Mouse (Mus musculus): Measurements from ENCODE around the gene Bcar3.
"Not testable (repeated sequence)": the region's sequence is repeated elsewhere in the genome, so short reads cannot be mapped to it uniquely, and the experiment has no call there.

The Bcar3 gene

DNA sequence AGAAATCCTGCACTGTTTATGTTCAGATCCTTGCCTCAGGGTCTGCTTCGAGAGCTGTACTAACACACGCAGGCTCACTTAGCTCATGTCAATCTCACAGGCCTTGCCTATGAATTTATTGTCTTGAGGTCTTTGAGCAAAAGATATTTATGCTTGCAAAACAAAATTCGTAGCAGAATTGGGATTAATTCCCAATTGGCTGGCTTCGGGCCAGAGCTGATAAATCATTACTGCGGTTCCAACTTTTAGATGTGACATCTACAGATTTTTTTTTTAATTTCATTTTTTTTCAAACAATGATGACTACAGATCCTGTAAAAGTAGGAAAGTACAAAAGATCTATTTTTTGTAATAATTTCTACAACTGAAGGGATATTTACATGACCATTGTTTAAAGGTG lies 86.8 kb downstream of the Bcar3 start:
- no peak for DNase-seq (ENCODE audit: low read depth, low spot score)

- DNase-seq (ENCODE audit: low read depth, low spot score) = peak; percentile 32
Measured at GRCm38 (mm10) chr3:122381591-122381990, 87.7 kb downstream of the Bcar3 start.

- no peak for DNase-seq (ENCODE audit: low read depth, low spot score)
Measured at GRCm38 (mm10) chr3:122386444-122386843, 92.5 kb downstream of the Bcar3 start.

DNA sequence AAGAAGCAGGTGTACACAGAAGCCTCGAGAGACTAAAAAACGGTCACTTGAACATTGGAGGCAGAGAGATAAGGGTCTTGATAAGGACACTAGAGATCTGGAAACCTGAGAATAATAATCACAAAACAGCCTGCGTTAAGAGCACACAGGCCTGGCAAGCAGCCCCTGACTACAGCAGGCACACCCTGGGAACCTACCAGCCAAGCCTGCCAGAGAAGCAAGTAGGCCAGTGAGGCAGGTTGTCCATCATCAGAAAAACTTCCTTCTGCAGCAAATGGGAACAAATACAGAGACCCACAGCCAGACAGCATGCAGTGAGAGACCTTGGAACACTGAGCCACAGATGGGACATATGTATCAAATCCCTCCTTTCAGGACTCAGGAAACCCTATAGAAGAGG lies 93.8 kb downstream of the Bcar3 start:
- DNase-seq (ENCODE audit: low read depth, low spot score) = no peak

- DNase-seq (ENCODE audit: low read depth, low spot score) = no peak
Measured at GRCm38 (mm10) chr3:122389972-122390371, 96.0 kb downstream of the Bcar3 start.

GRCm38 (mm10) chr3:122391098-122391497 lies 97.2 kb downstream of the Bcar3 start:
- DNase-seq (ENCODE audit: low read depth, low spot score) = no peak

DNA sequence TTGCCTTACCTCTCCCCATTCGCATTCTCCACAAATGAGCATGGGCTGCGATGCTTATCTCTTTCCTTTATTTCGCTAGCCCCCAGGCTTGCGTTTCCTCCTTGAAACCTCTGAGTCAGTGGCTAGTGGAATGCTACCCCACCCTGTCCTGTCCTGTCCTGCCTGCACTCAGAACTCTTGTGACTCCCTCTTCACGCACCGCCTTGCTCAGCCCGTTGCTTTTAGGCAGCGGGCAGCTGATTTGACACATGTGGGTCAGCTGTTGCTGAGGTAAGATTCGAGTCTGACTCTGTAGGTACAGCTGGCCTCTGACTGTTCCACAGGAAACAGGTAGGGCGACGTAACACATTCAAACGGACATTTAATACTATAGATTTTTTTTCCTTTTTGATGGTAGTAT lies 97.9 kb downstream of the Bcar3 start:
- DNase-seq (ENCODE audit: low read depth, low spot score) = peak; percentile 68

DNA sequence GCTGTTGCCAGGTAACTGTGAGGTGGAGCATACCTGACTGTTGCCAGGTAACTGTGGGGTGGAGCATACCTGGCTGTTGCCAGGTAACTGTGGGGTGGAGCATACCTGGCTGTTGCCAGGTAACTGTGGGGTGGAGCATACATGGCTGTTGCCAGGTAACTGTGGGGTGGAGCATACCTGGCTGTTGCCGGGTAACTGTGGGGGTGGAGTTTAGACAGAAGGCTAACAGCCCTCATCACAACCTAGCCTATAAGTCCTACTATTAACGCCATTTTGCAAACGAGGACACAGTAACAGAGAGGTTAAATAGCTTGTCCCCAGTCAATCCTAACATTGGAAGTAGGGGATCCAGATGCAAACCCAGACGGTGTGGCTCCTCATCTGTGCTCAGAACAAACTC lies 99.5 kb downstream of the Bcar3 start:
- DNase-seq (ENCODE audit: low read depth, low spot score) = not testable (repeated sequence)

- DNase-seq (ENCODE audit: low read depth, low spot score) = peak; percentile 86
Measured at GRCm38 (mm10) chr3:122393836-122394374, 100.0 kb downstream of the Bcar3 start.

DNA sequence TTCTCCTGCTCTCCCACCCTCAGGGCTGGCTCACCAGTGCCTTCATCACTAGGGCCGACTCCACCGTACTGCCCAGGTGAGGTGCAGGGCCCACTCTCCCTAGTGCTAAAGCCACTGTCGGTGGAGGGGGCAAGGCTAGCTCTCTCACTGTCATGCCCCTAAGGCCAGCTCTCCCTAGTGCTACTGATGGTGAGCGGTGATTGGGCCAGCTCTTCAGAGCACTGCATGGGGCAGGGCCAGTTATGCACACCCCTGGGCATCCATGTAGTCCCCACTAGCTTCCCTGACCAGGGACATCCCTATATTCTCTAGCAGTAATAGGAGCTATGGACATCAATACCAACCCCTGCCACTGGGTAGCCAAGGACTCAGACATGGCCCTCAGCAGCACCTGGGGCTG lies 103.0 kb downstream of the Bcar3 start:
- no peak for DNase-seq (ENCODE audit: low read depth, low spot score)

GRCm38 (mm10) chr3:122397401-122397800 lies 103.5 kb downstream of the Bcar3 start:
- DNase-seq (ENCODE audit: low read depth, low spot score) = no peak

GRCm38 (mm10) chr3:122401011-122401410 lies 107.1 kb downstream of the Bcar3 start:
- no peak for DNase-seq (ENCODE audit: low read depth, low spot score)

- no peak for DNase-seq (ENCODE audit: low read depth, low spot score)
Measured at GRCm38 (mm10) chr3:122402143-122402542, 108.2 kb downstream of the Bcar3 start.

GRCm38 (mm10) chr3:122403860-122404557 lies 110.1 kb downstream of the Bcar3 start:
- no peak for DNase-seq (ENCODE audit: low read depth, low spot score)

- no peak for DNase-seq (ENCODE audit: low read depth, low spot score)
Measured at GRCm38 (mm10) chr3:122405203-122405956, 111.4 kb downstream of the Bcar3 start.

DNA sequence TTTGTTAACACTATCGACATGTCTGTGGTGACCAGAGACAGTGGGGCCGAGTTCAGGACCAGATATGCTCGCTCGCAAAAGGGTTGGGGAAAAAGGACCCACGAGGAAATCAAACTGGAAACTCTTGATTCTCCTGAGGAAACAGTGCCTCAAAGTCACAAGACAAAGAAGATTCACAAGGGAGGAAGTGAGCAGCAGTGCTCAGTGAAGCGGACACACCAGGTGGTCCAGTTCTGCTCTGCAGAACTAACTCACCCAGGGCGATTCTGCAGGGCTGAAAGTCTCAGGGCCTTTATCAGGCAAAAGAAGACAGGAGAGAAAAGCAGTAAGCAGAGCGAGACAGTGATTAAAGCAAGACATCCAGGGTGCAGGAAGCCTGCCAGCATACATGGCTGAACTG lies 112.5 kb downstream of the Bcar3 start:
- no peak for DNase-seq (ENCODE audit: low read depth, low spot score)

- no peak for DNase-seq (ENCODE audit: low read depth, low spot score)
Measured at GRCm38 (mm10) chr3:122407757-122408156, 113.8 kb downstream of the Bcar3 start.

DNA sequence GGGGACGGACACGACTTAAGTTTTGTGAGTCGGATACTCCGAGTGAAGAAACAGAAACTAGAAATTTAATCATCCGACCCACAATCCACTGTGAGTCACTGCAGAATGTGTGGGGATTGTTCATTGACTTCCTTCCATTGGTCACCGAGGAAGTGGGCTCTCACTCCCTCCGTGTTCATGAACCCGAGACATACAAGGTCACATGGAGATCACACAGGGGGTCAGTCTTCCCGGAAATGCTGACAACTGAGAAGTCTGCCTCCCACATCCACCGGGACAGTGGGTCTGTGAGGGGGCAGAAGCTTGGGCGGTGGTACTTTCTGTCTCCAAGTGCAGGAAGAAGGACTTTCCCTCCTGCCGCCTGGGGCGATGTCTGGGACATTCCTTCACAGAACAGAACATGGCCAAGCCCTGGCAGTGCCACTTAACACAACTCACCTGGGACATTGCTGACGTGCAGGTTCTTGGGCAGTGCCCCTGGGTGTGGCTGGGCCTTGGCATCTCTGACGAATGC lies 114.9 kb downstream of the Bcar3 start:
- no peak for DNase-seq (ENCODE audit: low read depth, low spot score)

DNA sequence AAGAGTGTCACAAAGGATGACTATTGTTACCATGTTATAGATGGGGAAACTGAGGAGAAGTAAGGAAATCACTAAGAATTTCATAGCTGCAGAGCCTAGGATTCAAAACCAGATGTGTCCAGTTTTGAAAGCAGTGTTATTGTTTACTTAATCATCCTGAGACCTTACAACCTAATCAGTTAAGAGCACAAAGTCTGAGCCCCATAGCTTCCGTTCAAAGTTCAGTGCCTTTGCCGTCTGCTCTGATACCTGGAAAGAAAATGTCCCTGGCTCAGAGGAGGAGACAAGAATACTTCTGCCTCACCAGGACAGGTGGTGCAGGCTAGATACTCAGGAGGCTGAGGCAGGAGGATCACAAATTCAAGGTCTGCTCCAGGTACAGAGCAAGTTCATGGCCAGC lies 117.7 kb downstream of the Bcar3 start:
- no peak for DNase-seq (ENCODE audit: low read depth, low spot score)

DNA sequence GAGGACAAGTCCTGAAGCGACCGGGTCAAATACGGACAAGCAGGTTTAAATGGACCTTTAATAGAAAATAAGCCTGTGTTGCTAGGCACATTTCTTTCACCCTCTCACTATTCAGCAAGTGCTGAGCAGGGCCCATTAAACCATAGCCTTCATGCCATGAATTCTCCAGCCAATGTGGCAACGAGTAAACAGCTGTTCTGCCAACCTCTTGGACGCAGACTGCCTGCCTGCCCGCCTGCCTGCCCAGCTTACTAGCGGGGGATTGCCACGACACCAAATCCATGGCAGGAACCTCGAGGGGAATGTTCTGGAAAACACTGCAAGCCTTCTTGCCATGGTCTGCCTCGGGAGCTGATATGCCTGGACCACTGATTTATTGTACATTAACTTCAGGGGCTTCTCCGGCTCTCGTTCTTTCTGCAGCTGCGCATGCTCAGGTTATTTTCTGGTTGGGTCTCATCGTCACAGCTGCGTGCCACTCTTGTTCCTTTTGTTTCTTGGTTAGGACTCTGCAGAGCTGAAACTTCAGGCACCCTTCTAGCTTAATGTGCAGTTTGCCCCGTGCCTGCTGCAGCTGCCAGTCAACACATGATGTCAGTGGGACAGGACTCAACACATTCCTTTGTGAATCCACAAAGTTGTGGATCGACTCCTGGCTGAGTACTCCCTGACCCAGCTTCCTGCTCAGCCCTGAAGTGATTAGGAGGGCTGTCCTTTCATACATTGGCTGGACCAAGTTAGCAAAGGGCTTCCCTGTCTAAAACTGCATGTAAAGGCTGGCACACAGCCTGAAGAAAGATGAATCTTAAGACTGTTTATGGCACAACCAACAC lies 120.0 kb downstream of the Bcar3 start:
- DNase-seq (ENCODE audit: low read depth, low spot score) = peak; percentile 61

DNA sequence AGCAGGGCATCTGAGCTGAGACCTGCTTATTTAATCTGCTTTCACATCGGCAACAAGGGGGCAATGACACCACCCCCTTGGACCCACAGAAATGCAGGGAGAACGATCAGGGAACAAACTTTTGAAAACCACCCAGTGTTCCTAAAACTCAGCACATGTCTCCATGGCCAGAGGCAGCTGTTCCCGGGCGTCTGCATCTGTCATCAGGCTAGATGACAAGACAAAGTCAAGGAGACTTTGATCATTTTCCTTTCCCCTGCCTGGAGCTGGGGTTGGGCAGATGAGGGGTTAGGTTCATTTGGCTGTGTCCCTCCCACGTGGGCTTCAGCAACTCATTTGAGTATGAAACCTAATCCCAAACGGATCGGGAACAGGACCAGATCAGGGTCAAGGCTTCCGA lies 120.9 kb downstream of the Bcar3 start:
- no peak for DNase-seq (ENCODE audit: low read depth, low spot score)

DNA sequence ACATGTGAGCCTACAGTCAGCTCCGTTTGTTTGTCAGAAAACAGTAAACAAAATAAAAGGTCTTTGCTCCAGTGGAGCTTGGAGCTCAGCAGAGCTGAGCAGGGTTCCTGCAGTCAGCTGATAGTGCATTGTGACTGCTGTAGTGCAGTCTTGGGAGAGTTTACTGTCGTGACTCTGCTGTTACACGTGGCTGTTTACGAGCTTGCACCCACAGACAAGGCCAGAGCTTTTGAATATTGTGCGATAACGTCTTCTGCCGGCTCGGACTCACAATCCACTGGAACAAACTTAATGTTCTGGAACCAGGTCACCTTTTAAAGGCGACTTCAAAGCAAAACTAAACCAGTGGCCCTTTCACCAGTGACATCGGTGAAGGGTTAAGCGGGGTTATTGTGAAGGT lies 123.5 kb downstream of the Bcar3 start:
- DNase-seq (ENCODE audit: low read depth, low spot score) = no peak
